Mouse (Mus musculus) layer of hippocampus, adult 9-11 months (tissue): ENCODE results near the gene Fbxw2.
"Not testable (repeated sequence)": the region's sequence is repeated elsewhere in the genome, so short reads cannot be mapped to it uniquely, and the experiment has no call there.

Experiments used
- DNase-seq: peaks from one replicate; pipeline ENCODE4 v3.0.0; 2022

Gene Fbxw2

GRCm38 (mm10) chr2:34772252-34773235, 53.6 kb downstream of the Fbxw2 start:
- no peak for DNase-seq

GRCm38 (mm10) chr2:34771368-34772226, 54.5 kb downstream of the Fbxw2 start, which contains the start of gene Hspa5:
TSS of gene Hspa5 (plus strand) at chr2:34771970.
- DNase-seq = peak; percentile 100

- DNase-seq = no peak
Measured at GRCm38 (mm10) chr2:34770951-34771350, 55.2 kb downstream of the Fbxw2 start.

GRCm38 (mm10) chr2:34770049-34770448, 56.1 kb downstream of the Fbxw2 start:
- DNase-seq = no peak

- no peak for DNase-seq
Measured at GRCm38 (mm10) chr2:34764801-34765200, 61.3 kb downstream of the Fbxw2 start.

- DNase-seq = no peak
Measured at GRCm38 (mm10) chr2:34762872-34763271, 63.2 kb downstream of the Fbxw2 start.

GRCm38 (mm10) chr2:34762174-34762573, 63.9 kb downstream of the Fbxw2 start:
- no peak for DNase-seq

GRCm38 (mm10) chr2:34761272-34761671, 64.8 kb downstream of the Fbxw2 start:
- not testable (repeated sequence) for DNase-seq

- no peak for DNase-seq
Measured at GRCm38 (mm10) chr2:34757341-34757740, 68.8 kb downstream of the Fbxw2 start.

GRCm38 (mm10) chr2:34754551-34755358, 71.4 kb downstream of the Fbxw2 start, which contains the start of gene Gapvd1:
TSS of gene Gapvd1 (minus strand) at chr2:34755232.
- no peak for DNase-seq
